Mouse (Mus musculus): ENCODE results near the gene Plin1.

Gene Plin1

DNA sequence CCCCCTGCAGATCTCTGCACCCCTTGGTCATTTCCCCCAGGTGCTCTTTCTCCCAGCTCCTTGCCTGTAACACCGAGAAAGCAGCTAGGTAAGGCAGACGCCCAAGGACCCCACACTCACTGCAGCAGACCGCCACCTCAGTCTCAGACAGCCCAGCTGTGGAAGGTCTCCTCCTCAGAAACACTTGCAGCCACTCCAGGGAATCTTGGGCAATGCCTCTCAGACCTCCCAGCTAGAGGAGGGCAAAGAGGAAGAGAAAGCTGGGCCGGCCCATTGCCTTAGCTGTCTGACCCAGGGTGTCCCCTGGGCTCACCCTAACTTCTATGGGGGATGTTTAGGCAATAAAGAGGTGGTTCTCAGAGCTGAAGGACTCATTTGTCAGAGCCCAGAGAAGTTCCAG is at the start of gene Plin1:
Plin1 (minus strand) TSS at position 282 of the 400 bp plus-strand sequence.
- no peak for DNase-seq (ENCODE audit: low spot score in 2 of 2)

DNA sequence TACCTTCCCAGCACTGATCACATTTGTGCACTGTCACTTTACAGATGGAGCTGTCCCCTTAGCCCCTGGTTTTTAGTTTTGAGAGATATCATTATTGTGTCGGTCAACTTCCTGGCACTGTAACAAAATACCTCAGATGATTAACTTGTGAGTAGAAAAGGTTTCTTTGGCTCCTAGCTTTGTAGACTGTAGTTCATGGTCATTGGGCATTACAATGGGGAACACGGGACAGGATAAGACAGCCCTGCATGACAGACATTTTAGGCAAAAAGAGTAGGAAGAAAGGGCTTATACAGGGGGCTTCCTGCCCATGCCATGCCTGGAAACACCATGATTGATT is 49.8 kb upstream of the Plin1 start:
- DNase-seq (ENCODE audit: low spot score in 2 of 2): no peak

DNA sequence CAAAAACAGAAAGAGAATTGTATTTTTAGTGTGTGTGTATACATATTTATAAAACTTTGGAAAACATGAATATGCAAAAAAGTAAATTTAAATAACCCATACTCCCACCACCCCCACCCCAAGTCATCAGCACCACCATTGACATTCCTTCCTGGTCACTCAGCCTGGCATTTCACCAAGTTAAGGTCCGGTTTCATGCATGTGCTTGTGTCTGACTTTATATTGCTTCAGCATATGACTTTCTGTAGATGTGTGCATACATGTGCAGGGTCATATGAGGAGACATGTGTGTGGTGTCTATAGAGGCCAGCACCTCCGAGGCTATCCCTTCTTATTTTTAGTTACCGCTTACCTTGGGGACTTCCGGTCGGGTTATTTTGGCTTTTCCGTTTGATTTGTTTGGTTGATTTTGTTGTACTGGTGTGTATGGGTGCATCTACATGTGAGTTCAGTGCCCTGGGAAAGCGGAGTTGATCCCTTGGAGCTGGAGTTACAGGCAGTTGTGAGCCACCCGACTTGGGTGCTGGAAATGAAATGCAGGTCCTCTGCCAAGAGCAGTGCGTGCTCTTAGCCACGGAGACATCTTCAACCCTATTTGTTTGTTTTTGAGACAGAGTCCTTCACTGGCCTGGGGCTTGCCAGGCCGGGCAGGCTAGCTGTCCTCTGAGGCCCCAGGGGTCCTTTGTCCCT is 49.3 kb upstream of the Plin1 start:
- no peak for DNase-seq (ENCODE audit: low spot score in 2 of 2)

DNA sequence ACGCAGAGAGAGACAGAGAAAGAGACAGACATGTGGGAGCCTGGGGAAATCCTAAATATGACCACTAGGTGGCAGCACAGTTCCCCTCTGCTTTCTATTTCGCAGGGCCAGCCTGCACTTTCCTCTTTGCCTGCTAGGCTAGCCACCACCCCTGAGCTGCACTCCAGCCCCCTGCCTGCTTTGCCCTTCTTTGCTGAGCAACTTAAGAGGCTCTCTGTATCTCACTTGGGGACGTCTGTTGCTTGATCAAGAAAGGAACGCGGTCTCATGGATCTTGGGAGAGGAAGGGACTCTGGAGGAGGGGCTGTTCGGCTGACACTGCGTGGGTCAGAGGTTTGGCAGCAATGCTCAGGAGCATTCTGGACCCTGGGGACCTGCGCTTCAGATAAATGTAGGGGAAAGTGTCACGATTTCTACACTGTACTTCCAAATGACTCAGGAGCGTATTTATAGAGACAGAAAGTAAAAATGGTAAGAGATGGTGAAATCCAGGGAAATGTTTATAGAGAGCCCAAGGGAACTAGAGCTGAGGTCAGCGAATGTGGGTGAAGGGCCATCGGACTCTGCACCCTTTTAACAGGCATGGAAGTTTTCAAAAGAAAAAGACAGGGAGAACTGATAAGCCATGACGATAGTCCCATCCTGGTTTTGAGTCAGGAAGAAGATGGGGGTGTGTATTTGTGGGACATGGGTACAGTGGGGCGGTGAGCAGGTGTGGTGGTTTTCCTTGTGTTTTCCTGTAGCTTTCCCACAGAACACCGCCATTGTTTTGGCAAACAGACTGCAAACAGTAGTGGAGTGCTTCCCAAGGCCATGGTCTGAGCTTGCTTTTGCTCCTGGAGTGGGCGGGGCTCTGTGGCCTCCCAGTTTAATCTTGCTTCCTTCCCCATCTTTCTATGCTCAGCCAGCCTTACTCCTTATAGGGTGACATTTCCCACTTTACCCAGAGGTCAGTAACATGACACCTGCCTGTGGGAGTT is 48.2 kb upstream of the Plin1 start:
- DNase-seq (ENCODE audit: low spot score in 2 of 2): peak; percentile 78 to 84

- peak; percentile 43 to 46 for DNase-seq (ENCODE audit: low spot score in 2 of 2)
These were observed 39.1 kb upstream of the Plin1 start for GRCm38 (mm10) chr7:79771561-79772512.

- DNase-seq (ENCODE audit: low spot score in 2 of 2): no peak
These were observed 37.0 kb upstream of the Plin1 start for GRCm38 (mm10) chr7:79769664-79770063.

- DNase-seq (ENCODE audit: low spot score in 2 of 2): no peak
These were observed 33.3 kb upstream of the Plin1 start for GRCm38 (mm10) chr7:79765991-79766390.

GRCm38 (mm10) chr7:79762106-79762505 is 29.4 kb upstream of the Plin1 start:
- DNase-seq (ENCODE audit: low spot score in 2 of 2): no peak

DNA sequence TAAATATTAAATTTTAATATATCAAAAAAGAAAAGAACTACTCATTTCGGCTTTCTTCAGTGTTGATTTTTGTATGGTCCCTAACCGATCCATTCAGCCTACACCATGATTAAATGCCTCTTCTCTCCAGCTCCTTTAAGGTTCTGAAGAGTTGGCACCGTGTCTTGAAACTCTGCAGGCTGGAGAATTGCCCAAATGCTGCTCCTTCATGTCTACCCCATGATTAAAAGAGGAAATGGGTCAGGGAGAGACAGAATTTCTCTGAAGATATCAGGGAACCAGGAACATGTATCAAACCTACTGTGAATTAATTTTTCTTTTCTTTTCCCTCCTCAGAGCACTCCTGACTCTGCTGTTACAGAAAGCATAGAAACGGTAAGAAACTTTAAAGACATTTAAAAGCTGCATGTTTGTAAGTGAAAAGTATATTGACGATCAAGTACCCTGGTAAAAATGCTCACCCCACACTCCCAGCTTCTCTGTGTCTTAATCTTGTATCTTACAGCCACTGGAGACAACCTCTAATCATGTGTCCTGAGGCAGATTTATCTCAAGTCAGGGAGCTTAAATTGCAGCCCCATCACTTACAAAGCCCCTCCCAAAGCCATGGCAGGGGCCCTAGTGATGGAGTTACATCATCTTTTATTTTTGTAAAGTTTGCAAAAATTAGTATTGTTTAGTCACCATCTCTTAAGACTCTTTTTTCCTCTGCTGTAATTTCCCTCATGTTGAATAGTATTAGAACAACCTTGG is 28.6 kb upstream of the Plin1 start:
- DNase-seq (ENCODE audit: low spot score in 2 of 2): no peak

- DNase-seq (ENCODE audit: low spot score in 2 of 2): no peak
These were observed 27.1 kb upstream of the Plin1 start for GRCm38 (mm10) chr7:79759766-79760165.

DNA sequence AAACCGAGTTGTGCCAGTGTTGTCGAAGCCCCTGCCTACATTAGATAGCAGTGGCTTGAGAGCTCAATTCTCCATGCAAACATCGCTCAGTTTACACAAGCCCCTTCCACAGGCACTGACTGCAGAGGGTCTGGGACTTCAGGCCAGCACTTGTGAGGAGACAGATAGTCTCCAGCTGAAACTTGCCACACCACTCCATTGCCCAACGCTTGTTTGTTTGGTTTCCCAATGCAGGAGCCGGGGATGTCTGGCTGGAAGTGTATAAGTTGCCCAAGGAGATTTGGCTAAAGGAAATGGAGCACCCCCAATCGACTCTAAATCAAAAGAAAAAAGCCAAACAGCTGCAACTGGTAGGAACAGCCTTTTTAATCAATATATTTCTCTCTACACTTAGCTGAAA is 25.5 kb upstream of the Plin1 start:
- DNase-seq (ENCODE audit: low spot score in 2 of 2): no peak

DNA sequence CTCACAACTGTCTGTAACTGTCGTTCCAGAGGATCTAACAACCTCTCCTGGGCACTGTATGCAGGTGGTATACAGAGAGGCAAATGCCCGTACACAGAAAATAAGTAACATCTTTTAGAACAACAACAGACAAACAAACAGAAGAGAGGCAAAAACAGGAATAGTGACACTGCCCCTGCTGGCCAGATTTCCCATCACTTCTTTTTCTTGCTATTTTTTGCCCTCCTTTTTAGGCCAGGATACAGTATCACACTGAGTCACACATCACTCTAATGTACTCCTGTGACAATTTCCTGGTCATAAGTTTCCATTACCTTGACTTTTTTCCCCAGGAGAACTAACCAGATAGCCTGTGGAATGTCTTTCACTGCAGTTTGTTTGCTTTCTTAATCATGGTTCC is 23.6 kb upstream of the Plin1 start:
- no peak for DNase-seq (ENCODE audit: low spot score in 2 of 2)

GRCm38 (mm10) chr7:79749511-79749910 is 16.8 kb upstream of the Plin1 start:
- DNase-seq (ENCODE audit: low spot score in 2 of 2): no peak

GRCm38 (mm10) chr7:79747659-79748058 is 15.0 kb upstream of the Plin1 start:
- DNase-seq (ENCODE audit: low spot score in 2 of 2): no peak

DNA sequence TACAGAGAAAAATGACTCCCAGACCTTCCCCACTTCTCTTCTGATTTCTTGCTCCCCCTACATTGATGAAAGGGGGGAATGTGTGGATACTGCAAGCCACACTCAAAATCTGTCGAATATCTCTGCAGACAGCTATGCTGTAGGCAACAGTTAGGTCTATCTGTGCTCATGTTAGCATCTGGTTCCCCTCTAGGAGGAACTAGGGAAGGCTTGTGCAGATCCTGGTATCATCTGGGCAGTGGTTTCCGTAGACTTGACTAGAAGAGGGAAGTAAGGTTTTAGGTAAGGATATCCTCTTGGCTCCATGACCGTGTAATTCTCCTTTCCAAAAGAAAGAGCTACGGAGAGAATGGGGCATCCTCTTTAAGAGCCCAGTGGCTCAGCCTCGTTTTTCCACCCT is 11.9 kb upstream of the Plin1 start:
- DNase-seq (ENCODE audit: low spot score in 2 of 2): no peak

GRCm38 (mm10) chr7:79744051-79744450 is 11.3 kb upstream of the Plin1 start:
- peak in 1 of 2 experiments; percentile 31 for DNase-seq (ENCODE audit: low spot score in 2 of 2)

- peak; percentile 72 to 80 for DNase-seq (ENCODE audit: low spot score in 2 of 2)
These were observed 10.2 kb upstream of the Plin1 start, which contains the start of the genes Pex11a and Wdr93 for GRCm38 (mm10) chr7:79742659-79743536. Gene Pex11a, minus strand, starts transcription at chr7:79743131. Gene Wdr93, plus strand, starts transcription at chr7:79743163.

DNA sequence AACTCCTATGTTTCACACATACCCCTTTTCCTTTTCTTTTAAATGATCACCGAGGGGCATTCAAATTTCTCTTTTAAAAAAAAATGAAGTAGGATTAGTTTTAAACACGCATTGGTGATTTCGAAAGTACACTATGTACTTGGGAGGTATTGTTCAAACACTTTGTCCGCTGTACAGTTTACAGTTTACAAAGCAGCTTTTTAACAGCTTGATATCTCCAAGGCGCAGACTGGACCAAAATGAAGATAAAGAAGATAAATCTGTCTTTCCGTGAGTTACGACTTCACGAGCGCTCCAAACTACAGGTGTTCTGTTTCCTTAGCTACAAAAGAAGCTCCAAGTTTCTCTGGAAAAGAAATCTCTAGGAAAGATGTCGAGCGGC is 9.6 kb upstream of the Plin1 start:
- DNase-seq (ENCODE audit: low spot score in 2 of 2): no peak

DNA sequence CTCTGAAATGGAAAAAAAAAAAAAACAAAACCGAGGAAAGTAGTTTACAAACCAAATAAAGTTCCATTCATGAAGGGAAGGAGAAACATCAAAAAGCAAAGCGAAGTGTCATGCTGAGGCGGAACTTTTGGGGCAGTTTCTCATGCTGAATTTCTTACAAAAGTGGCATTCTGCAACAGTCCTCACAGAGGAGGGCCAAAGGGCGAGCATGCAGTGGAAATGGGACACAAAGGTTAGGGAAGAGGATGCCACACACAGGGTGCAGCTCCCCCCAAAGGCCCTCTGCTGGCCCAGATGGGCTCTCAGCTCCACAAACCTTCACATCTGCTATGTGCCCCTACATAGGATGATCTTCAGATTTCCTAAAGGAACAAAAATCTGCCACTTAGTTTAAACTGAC is 7.6 kb upstream of the Plin1 start:
- DNase-seq (ENCODE audit: low spot score in 2 of 2): no peak

- DNase-seq (ENCODE audit: low spot score in 2 of 2): no peak
These were observed 6.2 kb upstream of the Plin1 start for GRCm38 (mm10) chr7:79738913-79739312.
